Comparison of ENCODE assay signal across 13 mouse cellular contexts in genomic region chr6:89333964-89334702, GRCm38 (mm10). TPM values are rescaled to one million over a fixed set of nuclear protein-coding genes. Genes with fewer than 3 reads are reported as not detected.
DNase-seq lines count a peak whose midpoint lies in the region; ATAC-seq lines count a peak whose summit lies in the region.
"Had no signal": no experiment of that assay in that cellular context is flagged by ENCODE, and none has a peak within 500 bp of the region (broad histone marks: within the 10 kb centered on the region; RNA-seq: fewer than 3 reads in every experiment).

No protein-coding gene starts in this region.

- peak overlapping the region; percentile 75 for H3K27ac ChIP-seq in hindbrain, embryonic 12.5 days
- H3K27ac ChIP-seq in midbrain, embryonic 16.5 days (ENCODE audit: low read length), result peak overlapping the region; percentile 74
- no peak overlapping the region for H3K27ac ChIP-seq in kidney, embryonic 15.5 days

- DNase-seq in ZHBTc4 (ENCODE audit: low read depth, low spot score), result peak; percentile 35
- peak; percentile 70 for DNase-seq in embryo, embryonic 9.5 days (ENCODE audit: extremely low spot score)
- DNase-seq in kidney, adult 8-10 months, result no peak
- DNase-seq in urinary bladder, postnatal 14 days (ENCODE audit: low spot score), result no peak
- DNase-seq in heart, adult 11 months, result no peak
- DNase-seq: adrenal gland, adult 2 months; cerebellum, adult 9-11 months; heart, postnatal 4 days; thymus, adult 2 months had no signal

- H3K36me3 ChIP-seq in hindbrain, embryonic 12.5 days, result peaks cover 97% of the 10 kb centered on the region
- H3K36me3 ChIP-seq in midbrain, embryonic 16.5 days (ENCODE audit: control insufficient read depth, insufficient read depth, low read length), result peaks cover 72% of the 10 kb centered on the region
- peaks cover 100% of the 10 kb centered on the region for H3K36me3 ChIP-seq in kidney, embryonic 15.5 days

- no peaks in the 10 kb centered on the region for H3K9me3 ChIP-seq in hindbrain, embryonic 12.5 days (replicated peaks)
- H3K9me3 ChIP-seq in midbrain, embryonic 16.5 days (replicated peaks; ENCODE audit: control insufficient read depth, low read length, poor library complexity, severe bottlenecking), result no peaks in the 10 kb centered on the region
- H3K9me3 ChIP-seq in kidney, embryonic 15.5 days (replicated peaks), result no peaks in the 10 kb centered on the region
- H3K9me3 ChIP-seq: megakaryocyte, embryonic 14.5 days had no signal

- H3K4me1 ChIP-seq in hindbrain, embryonic 12.5 days, result peaks cover 27% of the 10 kb centered on the region
- H3K4me1 ChIP-seq in midbrain, embryonic 16.5 days (ENCODE audit: control insufficient read depth, insufficient read depth, low read length), result peaks cover 16% of the 10 kb centered on the region
- H3K4me1 ChIP-seq in kidney, embryonic 15.5 days, result no peaks in the 10 kb centered on the region

- H3K9ac ChIP-seq in hindbrain, embryonic 12.5 days, result peak overlapping the region; percentile 39; the same call in 1 of the 2 replicates
- peak overlapping the region; percentile 6 for H3K9ac ChIP-seq in midbrain, embryonic 16.5 days (ENCODE audit: low read depth, low read length)
- no peak overlapping the region for H3K9ac ChIP-seq in kidney, embryonic 15.5 days

- WGBS in hindbrain, embryonic 12.5 days, result 51% methylated on average over 12 of the region's 12 CpGs
- WGBS in midbrain, embryonic 16.5 days, result 30% methylated on average over 12 of the region's 12 CpGs
- WGBS in kidney, embryonic 15.5 days, result 80% methylated on average over 12 of the region's 12 CpGs

- H3K4me3 ChIP-seq in hindbrain, embryonic 12.5 days, result no peak overlapping the region
- H3K4me3 ChIP-seq in midbrain, embryonic 16.5 days (ENCODE audit: low read depth, low read length), result no peak overlapping the region
- H3K4me3 ChIP-seq in kidney, embryonic 15.5 days (replicated peaks), result no peak overlapping the region
- H3K4me3 ChIP-seq: megakaryocyte, embryonic 14.5 days had no signal

- H3K27me3 ChIP-seq in hindbrain, embryonic 12.5 days, result no peaks in the 10 kb centered on the region
- no peaks in the 10 kb centered on the region for H3K27me3 ChIP-seq in midbrain, embryonic 16.5 days (ENCODE audit: control insufficient read depth, insufficient read depth, low read depth, low read length)
- H3K27me3 ChIP-seq in kidney, embryonic 15.5 days, result no peaks in the 10 kb centered on the region

- ATAC-seq in hindbrain, embryonic 12.5 days (ENCODE audit: low FRiP score), result peak; percentile 89
- ATAC-seq in midbrain, embryonic 16.5 days, result peak; percentile 87
- no peak for ATAC-seq in kidney, embryonic 15.5 days (replicated peaks; ENCODE audit: low FRiP score)

- no peak overlapping the region for H3K4me2 ChIP-seq in hindbrain, embryonic 12.5 days (replicated peaks)
- peak overlapping the region; percentile 17; the same call in 1 of the 2 replicates for H3K4me2 ChIP-seq in midbrain, embryonic 16.5 days (ENCODE audit: low read length)
- no peak overlapping the region for H3K4me2 ChIP-seq in kidney, embryonic 15.5 days

RNA-seq across cellular contexts. Expression of gene Plxna1, which starts 28.3 kb away (rescaled TPM):
- polyA plus RNA-seq in hindbrain, embryonic 12.5 days (2016; fragmentation: Nextera tagmentation; extraction: Ambion mirVana), result 62.8 and 65.2 TPM in 2 replicates
- 64.0 and 78.9 TPM in 2 replicates for polyA plus RNA-seq in midbrain, embryonic 16.5 days (2015; fragmentation: Nextera tagmentation; extraction: Ambion mirVana)
- polyA plus RNA-seq in kidney, embryonic 15.5 days (2015; fragmentation: Nextera tagmentation; extraction: Ambion mirVana), result 21.4 and 24.8 TPM in 2 replicates

Comparison
In these comparisons a context has a peak if more than half of its experiments do, and no peak if none do; other contexts are left out.
1. DNase-seq: peak in ZHBTc4 (single experiment) and embryo, embryonic 9.5 days (single experiment); none in kidney, adult 8-10 months (0 of 2), urinary bladder, postnatal 14 days (single experiment) and heart, adult 11 months (single experiment).